Mouse (Mus musculus) limb, embryonic 11.5 days (tissue): Measurements from ENCODE around the gene Pole3. TPM values are rescaled to one million over a fixed set of nuclear protein-coding genes. Genes with fewer than 3 reads are reported as not detected.

Experiments
- ATAC-seq: fragments of 200-750 bp; cut with Nextera tagmentation; 2 replicates; pipeline ENCODE4 v1.8.0; 2017; ENCODE audit warnings: low read depth; ENCODE audit not compliant: insufficient number of reproducible peaks, low FRiP score, low TSS enrichment
- DNase-seq: peaks from one replicate; pipeline ENCODE4 v3.0.0-alpha.2; 2015; ENCODE audit warnings: low spot score
- H3K27ac ChIP-seq: fragments of 300-500 bp; sonication (generic); replicated peaks from 2 replicates; pipeline ENCODE4 v1.5.1; 2014; ENCODE audit warnings: low read depth, mild to moderate bottlenecking, low read length
- H3K27me3 ChIP-seq: fragments of 300-500 bp; sonication (generic); 2 replicates; pipeline ENCODE4 v1.6.1; 2014; ENCODE audit warnings: mild to moderate bottlenecking, low read length, mixed read lengths; ENCODE audit not compliant: control insufficient read depth, insufficient read depth
- H3K36me3 ChIP-seq: fragments of 300-500 bp; sonication (generic); 2 replicates; pipeline ENCODE4 v1.6.1; 2014; ENCODE audit warnings: mild to moderate bottlenecking, low read length, moderate library complexity, mixed read lengths; ENCODE audit not compliant: control insufficient read depth, insufficient read depth
- H3K4me1 ChIP-seq: fragments of 300-500 bp; sonication (generic); 2 replicates; pipeline ENCODE4 v1.6.1; 2014; ENCODE audit warnings: low read length, mixed read lengths; ENCODE audit not compliant: control insufficient read depth, insufficient read depth
- H3K4me2 ChIP-seq: fragments of 300-500 bp; sonication (generic); 2 replicates; pipeline ENCODE4 v1.6.1; 2014; ENCODE audit warnings: low read depth, mild to moderate bottlenecking, moderate library complexity; ENCODE audit not compliant: severe bottlenecking
- H3K4me3 ChIP-seq: fragments of 300-500 bp; sonication (generic); 2 replicates; pipeline ENCODE4 v1.5.1; 2014; ENCODE audit warnings: low read depth, low read length
- H3K9ac ChIP-seq: fragments of 300-500 bp; sonication (generic); 2 replicates; pipeline ENCODE4 v1.6.1; 2014; ENCODE audit warnings: mild to moderate bottlenecking, low read length
- H3K9me3 ChIP-seq: fragments of 300-500 bp; sonication (generic); 2 replicates; pipeline ENCODE4 v1.6.1; 2016; ENCODE audit warnings: low read length; ENCODE audit not compliant: control insufficient read depth
- WGBS: fragments of 180-500 bp; shearing (Covaris S2); extraction: QIAGEN DNeasy Blood & Tissue Kit; methylation state at CpG from one replicate; pipeline ENCODE4 v1.1.7; 2014; 5-methylcytosine and 5-hydroxymethylcytosine counted together
- polyA plus RNA-seq: library from polyadenylated mRNA; unstranded; fragments of >200 nt; fragmentation: Nextera tagmentation; extraction: Ambion mirVana; gene quantifications from 2 replicates; pipeline ENCODE4 v1.2.1, GENCODE M21; 2014

The Pole3 gene
- polyA plus RNA-seq, 1 experiment from 2014 or later, result 107 TPM

DNA sequence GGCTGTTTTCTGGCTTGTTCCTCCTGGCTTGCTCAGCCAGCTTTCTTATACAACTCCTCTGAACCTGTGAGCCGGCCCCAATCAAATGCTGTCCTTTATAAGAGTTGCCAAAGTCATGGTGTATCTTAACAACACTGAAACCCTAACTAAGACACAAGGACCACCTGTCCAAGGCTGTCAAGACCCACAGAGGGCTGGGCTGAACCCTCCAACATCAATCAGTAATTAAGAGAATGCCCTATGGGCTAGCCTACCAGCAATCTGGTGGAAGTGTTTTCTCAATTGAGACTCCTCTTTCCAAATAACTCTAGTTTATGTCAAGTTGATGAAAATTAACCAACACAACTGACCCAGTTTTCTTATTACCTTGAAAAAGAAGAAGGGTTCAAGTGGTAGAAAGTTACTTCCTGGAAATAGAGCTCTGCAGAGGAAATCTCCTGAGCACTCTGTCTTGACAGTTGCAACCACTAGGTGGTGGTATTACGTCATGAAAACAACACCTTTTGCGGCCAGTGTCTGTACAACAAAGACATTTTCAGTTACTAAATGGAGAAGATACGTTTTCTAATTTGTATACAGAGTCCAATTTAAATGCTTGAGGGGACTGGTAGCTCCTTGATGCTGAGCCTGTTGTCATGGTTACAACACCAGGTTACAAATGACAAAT, 36.2 kb upstream of the Pole3 start:
- 22% methylated on average over 4 of the region's 4 CpGs for WGBS
- Histone ChIP-seq H3K9me3 (no peaks in the 10 kb centered on the region), H3K27me3 (no peaks in the 10 kb centered on the region), H3K9ac (no peak overlapping the region), H3K27ac (no peak overlapping the region), H3K4me3 (no peak overlapping the region), H3K4me2 (no peak overlapping the region), H3K36me3 (no peaks in the 10 kb centered on the region), H3K4me1 (no peaks in the 10 kb centered on the region)
- DNase-seq (peak; percentile 79), ATAC-seq (no peak)

DNA sequence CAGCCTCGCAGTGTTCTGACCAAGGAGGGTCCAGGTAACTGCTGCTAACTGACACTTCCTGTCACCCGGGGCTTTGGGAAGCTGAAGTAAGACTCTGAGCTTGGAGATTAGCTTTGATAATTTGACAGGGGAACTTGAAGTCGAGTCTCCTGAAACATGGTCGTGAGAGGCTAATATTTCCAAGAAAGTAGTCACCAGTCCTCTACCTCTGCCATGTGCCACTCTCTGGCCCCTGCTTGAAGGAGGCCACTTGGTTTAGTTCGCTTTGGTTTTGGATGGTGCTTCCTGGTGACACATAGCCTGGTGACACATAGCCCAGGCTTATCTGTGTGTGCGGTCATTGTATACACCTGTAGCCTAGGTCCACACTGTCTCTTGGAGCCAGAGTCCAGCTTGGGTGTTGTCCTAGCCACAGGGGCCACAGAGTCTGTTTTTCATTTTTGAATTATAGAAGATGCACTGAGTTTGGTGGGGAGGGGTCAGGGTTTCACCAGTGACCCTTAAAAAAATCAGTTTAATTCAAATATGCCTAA, 35.0 kb upstream of the Pole3 start, which contains the start of gene Rgs3:
Gene Rgs3 (plus strand): TSS at position 51 of the 533 bp plus-strand sequence.
- no peak for DNase-seq
- no peaks in the 10 kb centered on the region for H3K9me3 ChIP-seq
- no peaks in the 10 kb centered on the region for H3K27me3 ChIP-seq
- H3K9ac ChIP-seq, result no peak within 1 kb of the TSS
- ATAC-seq, result no peak
- H3K4me2 ChIP-seq, result no peak within 1 kb of the TSS
- no peak within 1 kb of the TSS for H3K27ac ChIP-seq
- H3K36me3 ChIP-seq, result no peaks in the 10 kb centered on the region
- H3K4me3 ChIP-seq, result no peak within 1 kb of the TSS
- H3K4me1 ChIP-seq, result no peaks in the 10 kb centered on the region
- WGBS, result 55% methylated on average over 6 of the region's 6 CpGs

GRCm38 (mm10) chr4:62557436-62557835, 32.6 kb upstream of the Pole3 start:
- Histone ChIP-seq H3K4me1 (no peaks in the 10 kb centered on the region), H3K4me2 (no peak overlapping the region), H3K9ac (no peak overlapping the region), H3K4me3 (no peak overlapping the region), H3K27ac (no peak overlapping the region), H3K36me3 (no peaks in the 10 kb centered on the region), H3K9me3 (no peaks in the 10 kb centered on the region), H3K27me3 (no peaks in the 10 kb centered on the region)
- DNase-seq, result no peak
- WGBS, result 79% methylated on average over 3 of the region's 3 CpGs
- no peak for ATAC-seq

GRCm38 (mm10) chr4:62551966-62552365, 27.1 kb upstream of the Pole3 start:
- Histone ChIP-seq H3K4me2 (no peak overlapping the region), H3K36me3 (no peaks in the 10 kb centered on the region), H3K9ac (no peak overlapping the region), H3K9me3 (no peaks in the 10 kb centered on the region), H3K4me3 (no peak overlapping the region), H3K27ac (no peak overlapping the region), H3K27me3 (no peaks in the 10 kb centered on the region), H3K4me1 (no peaks in the 10 kb centered on the region)
- ATAC-seq (no peak), DNase-seq (no peak)
- 87% methylated on average over 7 of the region's 7 CpGs for WGBS

- Histone ChIP-seq H3K4me2 (no peak overlapping the region), H3K27me3 (no peaks in the 10 kb centered on the region), H3K27ac (no peak overlapping the region), H3K36me3 (no peaks in the 10 kb centered on the region), H3K9ac (no peak overlapping the region), H3K4me1 (no peaks in the 10 kb centered on the region), H3K9me3 (no peaks in the 10 kb centered on the region), H3K4me3 (no peak overlapping the region)
- DNase-seq (no peak), ATAC-seq (no peak)
These were observed 19.9 kb upstream of the Pole3 start for GRCm38 (mm10) chr4:62544801-62545200.

GRCm38 (mm10) chr4:62543782-62544181, 18.9 kb upstream of the Pole3 start:
- H3K9me3 ChIP-seq, result no peaks in the 10 kb centered on the region
- DNase-seq (no peak), ATAC-seq (no peak)
- no peak overlapping the region for H3K9ac ChIP-seq
- no peak overlapping the region for H3K27ac ChIP-seq
- no peak overlapping the region for H3K4me2 ChIP-seq
- 86% methylated on average over 6 of the region's 6 CpGs for WGBS
- no peaks in the 10 kb centered on the region for H3K27me3 ChIP-seq
- H3K4me1 ChIP-seq, result no peaks in the 10 kb centered on the region
- no peak overlapping the region for H3K4me3 ChIP-seq
- no peaks in the 10 kb centered on the region for H3K36me3 ChIP-seq

- no peak overlapping the region for H3K4me2 ChIP-seq
- no peak for ATAC-seq
- H3K9ac ChIP-seq, result no peak overlapping the region
- WGBS, result 72% methylated on average over 3 of the region's 3 CpGs
- no peak overlapping the region for H3K27ac ChIP-seq
- H3K4me3 ChIP-seq, result no peak overlapping the region
- H3K9me3 ChIP-seq, result no peaks in the 10 kb centered on the region
- no peaks in the 10 kb centered on the region for H3K36me3 ChIP-seq
- no peaks in the 10 kb centered on the region for H3K4me1 ChIP-seq
- no peaks in the 10 kb centered on the region for H3K27me3 ChIP-seq
- DNase-seq, result no peak
These were observed 16.9 kb upstream of the Pole3 start for GRCm38 (mm10) chr4:62541802-62542201.

- 66% methylated on average over 6 of the region's 6 CpGs for WGBS
- no peak for ATAC-seq
- no peak for DNase-seq
These were observed 8.9 kb upstream of the Pole3 start for GRCm38 (mm10) chr4:62533729-62534128.

DNA sequence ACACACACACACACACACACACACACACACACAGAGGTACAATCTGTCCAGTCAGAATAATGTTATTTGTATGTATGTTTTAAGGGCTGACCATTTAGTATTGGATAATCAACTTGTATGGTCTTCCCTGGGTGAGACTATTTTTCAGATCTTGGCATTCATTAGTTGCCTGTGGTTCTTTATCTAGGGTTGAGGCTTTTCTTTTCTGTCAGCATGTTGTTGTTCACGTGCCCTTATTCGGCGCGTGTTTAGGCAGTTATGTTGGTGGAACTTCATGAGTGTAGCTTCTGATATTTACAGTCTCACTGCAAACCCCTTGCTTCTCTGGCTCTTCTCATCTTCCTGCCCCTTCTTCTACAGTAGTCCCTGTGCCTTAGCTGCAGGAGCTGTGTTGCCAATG, 2.8 kb upstream of the Pole3 start:
- no peak overlapping the region for H3K27ac ChIP-seq
- no peaks in the 10 kb centered on the region for H3K27me3 ChIP-seq
- H3K4me2 ChIP-seq, result no peak overlapping the region
- ATAC-seq, result no peak
- no peak overlapping the region for H3K4me3 ChIP-seq
- no peak for DNase-seq
- no peaks in the 10 kb centered on the region for H3K9me3 ChIP-seq
- no peak overlapping the region for H3K9ac ChIP-seq
- WGBS, result 81% methylated on average over 4 of the region's 4 CpGs
- H3K36me3 ChIP-seq, result no peaks in the 10 kb centered on the region; the same call in 1 of the 2 replicates
- peaks cover 9% of the 10 kb centered on the region for H3K4me1 ChIP-seq

More at GRCm38 (mm10) chr4:62533729-62534128, 8.9 kb upstream of the Pole3 start:
- H3K4me2 ChIP-seq, result no peak overlapping the region
- no peak overlapping the region for H3K27ac ChIP-seq
- H3K4me3 ChIP-seq, result no peak overlapping the region
- H3K27me3 ChIP-seq, result no peaks in the 10 kb centered on the region
- H3K9ac ChIP-seq, result no peak overlapping the region
- H3K4me1 ChIP-seq, result no peaks in the 10 kb centered on the region
- H3K9me3 ChIP-seq, result no peaks in the 10 kb centered on the region
- H3K36me3 ChIP-seq, result no peaks in the 10 kb centered on the region
